Mouse (Mus musculus) gastrocnemius, adult 18-20 months (tissue): ENCODE results near the gene Rps25. TPM values are rescaled to one million over a fixed set of nuclear protein-coding genes. Genes with fewer than 3 reads are reported as not detected.
"Not testable (repeated sequence)": the region's sequence is repeated elsewhere in the genome, so short reads cannot be mapped to it uniquely, and the experiment has no call there.

Experiments used
- DNase-seq: peaks from one replicate; pipeline ENCODE4 v3.0.0; 2021; ENCODE audit warnings: low spot score
- total RNA-seq, 2 experiments: library from RNA; stranded (reverse); gene quantifications; 2 replicates each; pipeline ENCODE4 v1.2.3; 2021

Rps25 gene
- total RNA-seq, 2 experiments from 2014 or later, result 772 to 880 TPM

GRCm38 (mm10) chr9:44399795-44400114 lies 7.2 kb upstream of the Rps25 start:
- DNase-seq, result no peak

GRCm38 (mm10) chr9:44401081-44401480 lies 5.9 kb upstream of the Rps25 start:
- DNase-seq, result peak; percentile 47

- DNase-seq, result no peak
These were observed 1.9 kb upstream of the Rps25 start for GRCm38 (mm10) chr9:44405011-44405410.

GRCm38 (mm10) chr9:44407752-44408097 lies 786 bp downstream of the Rps25 start:
- no peak for DNase-seq

GRCm38 (mm10) chr9:44408693-44409092 lies 1.8 kb downstream of the Rps25 start:
- DNase-seq, result not testable (repeated sequence)

GRCm38 (mm10) chr9:44410647-44411336 lies 3.9 kb downstream of the Rps25 start:
- DNase-seq, result no peak

GRCm38 (mm10) chr9:44411601-44412130 lies 4.7 kb downstream of the Rps25 start:
- no peak for DNase-seq

- no peak for DNase-seq
These were observed 5.4 kb downstream of the Rps25 start for GRCm38 (mm10) chr9:44412306-44412705.

- DNase-seq, result no peak
These were observed 5.8 kb downstream of the Rps25 start for GRCm38 (mm10) chr9:44412781-44413180.

GRCm38 (mm10) chr9:44417156-44417891 lies 10.4 kb downstream of the Rps25 start:
- DNase-seq, result no peak

- peak; percentile 97 for DNase-seq
These were observed 11.0 kb downstream of the Rps25 start for GRCm38 (mm10) chr9:44417892-44418363.

- no peak for DNase-seq
These were observed 11.8 kb downstream of the Rps25 start, which contains the start of gene Ccdc84 for GRCm38 (mm10) chr9:44418519-44419385. Gene Ccdc84 (minus strand): TSS chr9:44418569.

GRCm38 (mm10) chr9:44419730-44420129 lies 12.8 kb downstream of the Rps25 start:
- not testable (repeated sequence) for DNase-seq

GRCm38 (mm10) chr9:44420280-44420898 lies 13.4 kb downstream of the Rps25 start:
- DNase-seq, result no peak

GRCm38 (mm10) chr9:44423576-44423975 lies 16.6 kb downstream of the Rps25 start:
- DNase-seq, result no peak

GRCm38 (mm10) chr9:44432577-44433185 lies 25.7 kb downstream of the Rps25 start:
- no peak for DNase-seq

GRCm38 (mm10) chr9:44435747-44436146 lies 28.8 kb downstream of the Rps25 start:
- no peak for DNase-seq

GRCm38 (mm10) chr9:44440961-44441360 lies 34.0 kb downstream of the Rps25 start, which contains the start of gene Foxr1:
Gene Foxr1 (minus strand): TSS chr9:44441136.
- no peak for DNase-seq

- not testable (repeated sequence) for DNase-seq
These were observed 37.6 kb downstream of the Rps25 start for GRCm38 (mm10) chr9:44444402-44445025.

- no peak for DNase-seq
These were observed 43.4 kb downstream of the Rps25 start for GRCm38 (mm10) chr9:44450387-44450786.
